Mouse (Mus musculus): ENCODE results near the gene Trim72. TPM values are rescaled to one million over a fixed set of nuclear protein-coding genes. Genes with fewer than 3 reads are reported as not detected.

Trim72 gene
- total and polyA plus RNA-seq, 3 experiments = 0.13 TPM; not detected in 2

DNA sequence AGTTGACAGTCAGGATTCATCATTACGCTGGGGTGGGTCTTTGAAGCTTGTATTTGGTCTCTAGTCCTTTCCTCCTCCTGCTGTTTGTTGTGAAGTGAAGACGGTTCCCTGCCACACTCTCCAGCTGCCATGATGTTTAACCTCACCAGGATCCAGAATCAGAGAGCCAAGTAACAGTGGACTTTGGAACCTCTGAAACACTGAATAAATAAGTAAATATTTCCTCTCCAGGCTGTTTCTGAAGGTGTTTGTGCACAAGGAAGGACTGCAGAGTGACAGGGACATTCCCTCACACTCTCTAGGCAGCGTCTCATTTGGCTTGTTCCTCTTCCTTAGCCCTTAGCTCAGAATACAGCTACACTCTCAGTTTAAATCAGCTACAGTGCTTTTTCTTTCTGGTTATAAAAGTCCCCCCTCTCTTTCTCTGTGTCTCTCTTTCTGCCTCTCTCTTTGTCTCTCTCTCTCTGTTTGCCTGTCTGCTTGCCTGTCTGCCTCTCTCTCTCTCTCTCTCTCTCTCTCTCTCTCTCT, 53.2 kb downstream of the Trim72 start:
- in situ Hi-C loops (cut with MboI; ENCODE audit: low pct_ligation_motif_present, low pct_unique_long_range_greater_than_20kb, low sequenced_read_pairs) = no loop called here

DNA sequence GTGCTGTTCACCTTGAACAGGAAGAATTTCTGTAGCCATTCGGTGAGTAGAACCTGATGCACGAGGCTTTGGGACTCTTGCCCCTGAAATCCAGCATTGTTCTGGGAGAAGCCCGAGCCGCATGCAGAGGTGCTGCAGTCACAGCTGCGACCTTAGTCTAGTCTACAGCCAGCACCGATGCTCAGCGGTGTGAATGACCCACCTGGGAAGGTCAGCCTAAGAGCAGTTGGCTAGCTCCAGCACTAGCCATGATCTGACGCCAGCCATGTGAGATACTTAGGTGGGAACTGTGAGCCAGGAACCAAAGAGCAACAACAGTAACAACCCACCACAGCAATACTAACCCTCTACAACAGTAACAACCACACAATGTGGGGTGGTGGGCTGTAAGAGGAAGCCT, 54.1 kb downstream of the Trim72 start:
- no peak overlapping the region for H3K4me3 ChIP-seq (replicated peaks in 1 of 3; ENCODE audit: low read depth in 2 of 3, low read length in 2 of 3, poor library complexity in 1 of 3)
- no peak overlapping the region for H3K4me2 ChIP-seq (ENCODE audit: insufficient read depth, low read depth, poor library complexity, severe bottlenecking)
- dilution Hi-C loops (cut with MboI; ENCODE audit: extremely low pct_ligation_motif_present, extremely low pct_unique_long_range_greater_than_20kb, low sequenced_read_pairs) (no loop called here), in situ Hi-C loops (cut with MboI; ENCODE audit: low pct_ligation_motif_present, low pct_unique_long_range_greater_than_20kb, low sequenced_read_pairs) (no loop called here)
- no peak overlapping the region for H3K27ac ChIP-seq (ENCODE audit: insufficient read depth, low read depth)
- no peak for DNase-seq (ENCODE audit: extremely low read depth)
- H3K36me3 ChIP-seq (replicated peaks in 1 of 2; ENCODE audit: control insufficient read depth in 1 of 2, insufficient read depth in 1 of 2, low read length in 1 of 2) = no peaks in the 10 kb centered on the region
- H3K27me3 ChIP-seq (replicated peaks) = no peaks in the 10 kb centered on the region
- TF ChIP-seq HCFC1 (IDR thresholded peaks at IDR 0.05; ENCODE audit: low read depth, low read length) (no peak), ZNF384 (IDR thresholded peaks at IDR 0.05; ENCODE audit: low read depth, low read length) (no peak), MXI1 (IDR thresholded peaks at IDR 0.05; ENCODE audit: low read depth, low read length) (no peak), RCOR1 (conservative IDR thresholded peaks at IDR 0.05; ENCODE audit: low read depth, low read length) (no peak), CTCF (conservative IDR thresholded peaks at IDR 0.05 in 1 of 2, IDR thresholded peaks at IDR 0.05 in 1 of 2; ENCODE audit: low read depth in 2 of 2, low read length in 2 of 2) (no peak), NRF1 (IDR thresholded peaks at IDR 0.05; ENCODE audit: low read depth, low read length) (no peak), EP300 (IDR thresholded peaks at IDR 0.05; ENCODE audit: low read length) (no peak), JUN (IDR thresholded peaks at IDR 0.05; ENCODE audit: insufficient read depth, low read depth, low read length) (no peak), USF1 (IDR thresholded peaks at IDR 0.05; ENCODE audit: low read depth, low read length) (no peak), ZC3H11A (IDR thresholded peaks at IDR 0.05; ENCODE audit: low read depth, low read length) (no peak), IRF4 (IDR thresholded peaks at IDR 0.05; ENCODE audit: low read depth, low read length) (no peak)
- H3K79me2 ChIP-seq (replicated peaks; ENCODE audit: control insufficient read depth, extremely low read depth, insufficient read depth, poor library complexity, severe bottlenecking) = no peaks in the 10 kb centered on the region
- H3K9ac ChIP-seq (ENCODE audit: insufficient read depth, low read depth) = no peak overlapping the region
- peaks cover 6 to 61% of the 10 kb centered on the region in 2 experiments for H3K4me1 ChIP-seq (ENCODE audit: control insufficient read depth in 1 of 2, insufficient read depth in 2 of 2)
- no peaks in the 10 kb centered on the region for H3K9me3 ChIP-seq (replicated peaks; ENCODE audit: low read length)

More for the DNA sequence above, 53.2 kb downstream of the Trim72 start:
- no peaks in the 10 kb centered on the region for H3K36me3 ChIP-seq (replicated peaks in 1 of 2; ENCODE audit: control insufficient read depth in 1 of 2, insufficient read depth in 1 of 2, low read length in 1 of 2)
- no peak overlapping the region for H3K27ac ChIP-seq (ENCODE audit: insufficient read depth, low read depth)
- no peak overlapping the region for H3K4me2 ChIP-seq (ENCODE audit: insufficient read depth, low read depth, poor library complexity, severe bottlenecking)
- H3K4me3 ChIP-seq (replicated peaks in 1 of 3; ENCODE audit: low read depth in 2 of 3, low read length in 2 of 3, poor library complexity in 1 of 3) = no peak overlapping the region
- no peaks in the 10 kb centered on the region for H3K9me3 ChIP-seq (replicated peaks; ENCODE audit: low read length)
- H3K27me3 ChIP-seq (replicated peaks) = no peaks in the 10 kb centered on the region
- DNase-seq (ENCODE audit: extremely low read depth) = no peak
- H3K4me1 ChIP-seq (ENCODE audit: control insufficient read depth in 1 of 2, insufficient read depth in 2 of 2) = peaks cover 6 to 52% of the 10 kb centered on the region in 2 experiments
- H3K9ac ChIP-seq (ENCODE audit: insufficient read depth, low read depth) = no peak overlapping the region
- TF ChIP-seq HCFC1 (IDR thresholded peaks at IDR 0.05; ENCODE audit: low read depth, low read length) = no peak
- 0 out of 2 replicates have a peak, but pooled peaks have one; percentile 52 for TF ChIP-seq IRF4 (IDR thresholded peaks at IDR 0.05; ENCODE audit: low read depth, low read length)
- dilution Hi-C loops (cut with MboI; ENCODE audit: extremely low pct_ligation_motif_present, extremely low pct_unique_long_range_greater_than_20kb, low sequenced_read_pairs) = no loop called here
- H3K79me2 ChIP-seq (replicated peaks; ENCODE audit: control insufficient read depth, extremely low read depth, insufficient read depth, poor library complexity, severe bottlenecking) = no peaks in the 10 kb centered on the region

DNA sequence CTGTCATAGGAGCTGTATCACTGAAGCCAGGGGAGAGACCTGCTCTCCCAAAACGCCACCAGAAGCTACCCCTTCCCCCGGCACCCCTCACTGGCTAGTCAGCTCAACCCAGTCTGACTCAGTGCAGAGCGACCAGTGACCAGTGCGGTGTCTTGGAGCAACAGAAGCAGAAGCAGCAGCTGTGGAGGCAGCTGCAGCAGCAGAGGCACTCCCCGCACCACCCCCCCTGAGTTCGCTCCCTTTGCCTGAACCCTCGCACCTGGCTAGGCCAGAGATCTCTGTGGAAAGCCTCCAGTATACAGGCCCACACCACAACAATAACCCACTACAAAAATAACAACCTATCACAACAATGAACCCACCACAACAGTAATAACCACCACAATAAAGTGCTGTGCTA, 54.8 kb downstream of the Trim72 start:
- no peak overlapping the region for H3K9ac ChIP-seq (ENCODE audit: insufficient read depth, low read depth)
- no peaks in the 10 kb centered on the region for H3K36me3 ChIP-seq (replicated peaks in 1 of 2; ENCODE audit: control insufficient read depth in 1 of 2, insufficient read depth in 1 of 2, low read length in 1 of 2)
- peak; percentile 53 for DNase-seq (ENCODE audit: extremely low read depth)
- in situ Hi-C loops (cut with MboI; ENCODE audit: low pct_ligation_motif_present, low pct_unique_long_range_greater_than_20kb, low sequenced_read_pairs) (no loop called here), dilution Hi-C loops (cut with MboI; ENCODE audit: extremely low pct_ligation_motif_present, extremely low pct_unique_long_range_greater_than_20kb, low sequenced_read_pairs) (no loop called here)
- TF ChIP-seq E2F4 (IDR thresholded peaks at IDR 0.05; ENCODE audit: insufficient replicate concordance, low read depth, low read length) = no peak
- TF ChIP-seq ETS1 (conservative IDR thresholded peaks at IDR 0.05; ENCODE audit: low read depth, low read length) = peak; percentile 44; the same call in 1 of the 2 replicates
- peak; percentile 40; the same call in 1 of the 2 replicates for TF ChIP-seq EP300 (IDR thresholded peaks at IDR 0.05; ENCODE audit: low read length)
- no peak for TF ChIP-seq JUND (conservative IDR thresholded peaks at IDR 0.05; ENCODE audit: low read depth, low read length)
- TF ChIP-seq TCF12 (IDR thresholded peaks at IDR 0.05; ENCODE audit: low read depth, low read length) = peak; percentile 88
- no peak overlapping the region for H3K27ac ChIP-seq (ENCODE audit: insufficient read depth, low read depth)
- H3K9me3 ChIP-seq (replicated peaks; ENCODE audit: low read length) = no peaks in the 10 kb centered on the region
- H3K4me3 ChIP-seq (replicated peaks in 1 of 3; ENCODE audit: low read depth in 2 of 3, low read length in 2 of 3, poor library complexity in 1 of 3) = no peak overlapping the region
- peaks cover 6 to 57% of the 10 kb centered on the region in 2 experiments for H3K4me1 ChIP-seq (ENCODE audit: control insufficient read depth in 1 of 2, insufficient read depth in 2 of 2)
- no peak overlapping the region for H3K4me2 ChIP-seq (ENCODE audit: insufficient read depth, low read depth, poor library complexity, severe bottlenecking)
- no peaks in the 10 kb centered on the region for H3K79me2 ChIP-seq (replicated peaks; ENCODE audit: control insufficient read depth, extremely low read depth, insufficient read depth, poor library complexity, severe bottlenecking)
- H3K27me3 ChIP-seq (replicated peaks) = no peaks in the 10 kb centered on the region
